Mouse (Mus musculus): ENCODE measurements around the gene Cct7. TPM values are rescaled to one million over a fixed set of nuclear protein-coding genes. Genes with fewer than 3 reads are reported as not detected.

Gene Cct7
- polyA plus RNA-seq, 1 experiment, result 181 TPM

- Histone ChIP-seq H3K4me1 (ENCODE audit: control insufficient read depth, insufficient read depth, low read length) (no peaks in the 10 kb centered on the region), H3K4me3 (ENCODE audit: insufficient read depth, low read length) (no peak overlapping the region), H3K27ac (ENCODE audit: insufficient read depth, low read length) (no peak overlapping the region)
- TF ChIP-seq CTCF (IDR thresholded peaks at IDR 0.05; ENCODE audit: extremely low read depth, insufficient read depth, low read length) (no peak), POLR2A (IDR thresholded peaks at IDR 0.05; ENCODE audit: extremely low read depth, insufficient read depth, low read length) (no peak)
Observed at GRCm38 (mm10) chr6:85496976-85497375, 45.7 kb downstream of the Cct7 start.

- no peak overlapping the region for H3K27ac ChIP-seq (ENCODE audit: insufficient read depth, low read length)
- no peak overlapping the region for H3K4me3 ChIP-seq (ENCODE audit: insufficient read depth, low read length)
- H3K4me1 ChIP-seq (ENCODE audit: control insufficient read depth, insufficient read depth, low read length), result peaks cover under 1% of the 10 kb centered on the region; the same call in 1 of the 2 replicates
- no peak for TF ChIP-seq CTCF (IDR thresholded peaks at IDR 0.05; ENCODE audit: extremely low read depth, insufficient read depth, low read length)
- TF ChIP-seq POLR2A (IDR thresholded peaks at IDR 0.05; ENCODE audit: extremely low read depth, insufficient read depth, low read length), result no peak
Observed at GRCm38 (mm10) chr6:85498147-85498546, 46.8 kb downstream of the Cct7 start.

DNA sequence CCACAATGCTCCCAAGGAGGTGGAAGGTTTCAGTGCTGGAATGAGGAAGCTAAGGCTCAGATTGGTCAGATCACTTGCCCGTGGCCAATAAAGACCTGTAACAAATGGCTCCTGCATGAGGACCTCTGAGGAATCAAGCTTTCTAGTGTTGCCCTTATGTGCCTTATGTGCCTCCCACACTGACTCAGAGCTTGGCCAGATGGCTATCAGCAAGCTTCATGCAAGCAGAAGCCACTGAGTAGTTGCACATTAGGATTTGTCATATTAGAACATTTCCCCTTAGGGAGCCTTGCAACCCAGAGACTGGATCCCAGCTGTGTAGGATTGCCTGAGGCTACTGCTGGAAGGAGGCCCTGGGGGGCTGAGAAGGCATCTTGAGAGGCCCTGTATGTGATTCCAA lies 49.1 kb downstream of the Cct7 start:
- Histone ChIP-seq H3K4me3 (ENCODE audit: insufficient read depth, low read length) (peak overlapping the region; percentile 83; the same call in 1 of the 2 replicates), H3K4me1 (ENCODE audit: control insufficient read depth, insufficient read depth, low read length) (peaks cover 7% of the 10 kb centered on the region), H3K27ac (ENCODE audit: insufficient read depth, low read length) (no peak overlapping the region)
- no peak for TF ChIP-seq CTCF (IDR thresholded peaks at IDR 0.05; ENCODE audit: extremely low read depth, insufficient read depth, low read length)
- no peak for TF ChIP-seq POLR2A (IDR thresholded peaks at IDR 0.05; ENCODE audit: extremely low read depth, insufficient read depth, low read length)

DNA sequence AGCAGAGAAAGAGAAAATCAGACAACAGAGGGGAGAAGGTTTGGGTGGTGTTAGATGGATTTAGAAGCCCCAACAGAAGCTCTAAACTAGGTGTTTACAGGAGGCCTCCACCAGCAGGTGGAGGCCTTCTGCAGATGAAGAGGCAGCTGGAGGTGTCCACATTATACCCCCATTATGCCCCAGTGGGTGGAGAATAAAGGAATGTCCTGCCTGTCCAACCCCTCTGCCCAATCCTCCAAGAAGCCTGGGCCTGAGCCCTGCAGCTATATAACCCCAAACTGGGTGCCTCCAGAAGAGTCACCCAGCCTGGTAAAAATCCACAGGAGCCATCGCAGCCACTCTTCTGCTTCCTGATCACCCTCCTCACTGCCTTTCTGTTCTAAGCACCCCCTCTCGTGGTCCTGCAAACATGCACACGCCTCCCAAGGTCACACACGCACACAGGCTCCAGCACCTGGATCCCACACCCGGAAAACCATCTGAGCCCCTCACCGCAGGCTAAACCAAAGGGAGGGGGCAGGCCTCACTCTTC lies 50.3 kb downstream of the Cct7 start:
- peaks cover 7% of the 10 kb centered on the region for H3K4me1 ChIP-seq (ENCODE audit: control insufficient read depth, insufficient read depth, low read length)
- peak overlapping the region; percentile 9; the same call in 1 of the 2 replicates for H3K27ac ChIP-seq (ENCODE audit: insufficient read depth, low read length)
- no peak for TF ChIP-seq CTCF (IDR thresholded peaks at IDR 0.05; ENCODE audit: extremely low read depth, insufficient read depth, low read length)
- no peak for TF ChIP-seq POLR2A (IDR thresholded peaks at IDR 0.05; ENCODE audit: extremely low read depth, insufficient read depth, low read length)
- H3K4me3 ChIP-seq (ENCODE audit: insufficient read depth, low read length), result peak overlapping the region; percentile 83

DNA sequence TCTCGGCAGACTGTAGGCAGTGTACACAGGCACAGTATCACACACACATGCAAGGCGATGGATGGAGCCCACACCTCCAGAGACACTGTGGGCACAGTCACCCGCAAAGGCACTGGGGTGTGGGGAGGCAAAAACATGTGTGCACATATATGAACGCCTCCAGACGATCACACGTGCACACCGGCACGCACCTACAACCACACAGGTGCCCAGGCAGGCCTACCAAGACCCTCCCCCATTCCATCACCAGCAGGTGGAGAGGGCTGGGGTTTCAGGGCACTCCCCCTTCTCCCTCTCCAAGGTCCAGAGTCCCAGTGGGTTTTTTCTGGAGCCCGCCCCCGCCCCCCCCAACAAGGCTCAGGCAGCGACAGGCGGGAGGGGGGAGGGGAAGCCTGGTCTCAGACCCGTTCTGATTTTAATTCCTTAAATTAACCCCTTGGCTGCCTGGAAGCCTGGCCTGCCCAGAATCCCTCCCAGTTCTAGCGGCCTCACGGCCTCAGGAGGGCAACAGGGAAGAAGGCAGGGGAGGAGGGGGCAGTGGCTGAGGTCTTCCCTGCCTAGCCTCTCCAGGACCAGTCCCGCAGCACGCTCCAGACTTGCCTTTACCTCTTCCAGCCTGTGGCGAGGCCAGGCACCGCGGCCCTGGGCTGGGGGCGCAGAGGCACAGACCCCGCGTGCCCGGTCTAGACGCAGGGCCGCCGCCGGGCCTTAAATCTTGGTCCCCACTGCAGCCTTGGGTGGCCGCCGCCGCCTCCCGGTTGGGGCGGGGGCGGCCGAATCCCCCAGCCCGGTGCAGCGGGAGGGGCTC lies 51.0 kb downstream of the Cct7 start:
- TF ChIP-seq CTCF (IDR thresholded peaks at IDR 0.05; ENCODE audit: extremely low read depth, insufficient read depth, low read length), result no peak
- TF ChIP-seq POLR2A (IDR thresholded peaks at IDR 0.05; ENCODE audit: extremely low read depth, insufficient read depth, low read length), result peak; percentile 40; the same call in 1 of the 2 replicates
- H3K27ac ChIP-seq (ENCODE audit: insufficient read depth, low read length), result peak overlapping the region; percentile 89
- peaks cover 7% of the 10 kb centered on the region for H3K4me1 ChIP-seq (ENCODE audit: control insufficient read depth, insufficient read depth, low read length)
- peak overlapping the region; percentile 83 for H3K4me3 ChIP-seq (ENCODE audit: insufficient read depth, low read length)

DNA sequence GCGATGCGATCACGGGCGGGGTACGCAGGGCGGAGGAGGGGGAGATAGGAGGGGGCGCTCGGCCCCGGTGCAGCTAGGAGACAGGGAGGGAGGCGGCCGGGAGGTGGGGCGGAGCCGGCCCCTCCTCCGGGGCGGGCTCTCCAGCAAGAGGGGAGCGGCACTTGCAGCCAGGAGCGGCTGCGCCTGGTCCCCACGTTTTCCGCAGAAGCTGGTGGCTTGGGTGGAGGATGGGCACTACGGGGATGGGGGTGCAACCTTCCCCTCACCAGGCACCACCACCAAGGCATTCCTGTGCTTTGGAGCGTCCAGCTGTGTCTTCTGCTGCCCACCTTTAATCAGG lies 51.6 kb downstream of the Cct7 start, which contains the start of gene Fbxo41:
TSS of gene Fbxo41 (minus strand) at position 84 of the 340 bp plus-strand sequence.
- TF ChIP-seq POLR2A (IDR thresholded peaks at IDR 0.05; ENCODE audit: extremely low read depth, insufficient read depth, low read length) (peak; percentile 76; the same call in 1 of the 2 replicates), CTCF (IDR thresholded peaks at IDR 0.05; ENCODE audit: extremely low read depth, insufficient read depth, low read length) (no peak)
- Histone ChIP-seq H3K4me3 (ENCODE audit: insufficient read depth, low read length) (peak within 1 kb of the TSS; percentile 83), H3K4me1 (ENCODE audit: control insufficient read depth, insufficient read depth, low read length) (peaks cover 7% of the 10 kb centered on the region), H3K27ac (ENCODE audit: insufficient read depth, low read length) (peak within 1 kb of the TSS; percentile 89)

DNA sequence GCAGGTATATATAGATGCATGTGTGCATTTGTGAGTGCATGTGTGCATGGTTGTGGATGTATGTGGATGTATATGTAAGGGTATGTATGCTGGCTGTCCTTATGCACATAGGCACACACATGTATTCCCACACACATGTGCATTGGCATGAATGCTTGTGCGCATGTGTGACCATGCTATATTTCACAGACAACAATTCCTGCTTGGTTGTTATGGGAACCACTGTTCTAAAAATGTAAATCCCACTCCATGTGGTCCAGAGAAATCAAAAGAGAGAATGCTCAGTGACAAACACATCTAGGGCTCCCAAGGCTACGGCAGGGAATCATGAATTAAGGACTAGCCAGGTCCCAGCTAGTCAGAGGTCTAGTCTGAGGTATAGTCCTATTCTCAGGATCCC lies 53.6 kb downstream of the Cct7 start:
- Histone ChIP-seq H3K27ac (ENCODE audit: insufficient read depth, low read length) (peak overlapping the region; percentile 49), H3K4me3 (ENCODE audit: insufficient read depth, low read length) (no peak overlapping the region), H3K4me1 (ENCODE audit: control insufficient read depth, insufficient read depth, low read length) (peaks cover 7% of the 10 kb centered on the region)
- TF ChIP-seq POLR2A (IDR thresholded peaks at IDR 0.05; ENCODE audit: extremely low read depth, insufficient read depth, low read length) (no peak), CTCF (IDR thresholded peaks at IDR 0.05; ENCODE audit: extremely low read depth, insufficient read depth, low read length) (no peak)

DNA sequence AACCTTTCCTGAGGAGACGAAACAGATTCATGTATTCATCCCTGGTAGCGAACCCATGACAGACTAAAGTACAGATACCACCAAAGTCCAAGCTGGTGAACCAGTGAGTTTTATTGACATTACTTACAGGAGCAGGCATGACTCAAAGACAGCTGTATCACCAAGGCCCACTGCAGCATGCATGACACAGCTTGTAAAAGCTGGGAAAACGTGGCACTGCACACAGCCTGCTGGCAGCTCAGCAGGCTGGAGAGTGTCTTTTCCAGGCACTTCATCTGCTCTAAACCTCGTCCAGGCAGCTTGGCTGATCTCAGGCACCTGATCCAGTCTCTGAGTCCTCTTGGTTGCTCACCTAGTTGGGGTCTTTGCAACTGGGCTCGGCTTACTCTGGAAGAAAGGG lies 57.3 kb downstream of the Cct7 start:
- H3K4me1 ChIP-seq (ENCODE audit: control insufficient read depth, insufficient read depth, low read length), result peaks cover 5% of the 10 kb centered on the region
- no peak overlapping the region for H3K4me3 ChIP-seq (ENCODE audit: insufficient read depth, low read length)
- no peak for TF ChIP-seq POLR2A (IDR thresholded peaks at IDR 0.05; ENCODE audit: extremely low read depth, insufficient read depth, low read length)
- TF ChIP-seq CTCF (IDR thresholded peaks at IDR 0.05; ENCODE audit: extremely low read depth, insufficient read depth, low read length), result no peak
- H3K27ac ChIP-seq (ENCODE audit: insufficient read depth, low read length), result no peak overlapping the region

DNA sequence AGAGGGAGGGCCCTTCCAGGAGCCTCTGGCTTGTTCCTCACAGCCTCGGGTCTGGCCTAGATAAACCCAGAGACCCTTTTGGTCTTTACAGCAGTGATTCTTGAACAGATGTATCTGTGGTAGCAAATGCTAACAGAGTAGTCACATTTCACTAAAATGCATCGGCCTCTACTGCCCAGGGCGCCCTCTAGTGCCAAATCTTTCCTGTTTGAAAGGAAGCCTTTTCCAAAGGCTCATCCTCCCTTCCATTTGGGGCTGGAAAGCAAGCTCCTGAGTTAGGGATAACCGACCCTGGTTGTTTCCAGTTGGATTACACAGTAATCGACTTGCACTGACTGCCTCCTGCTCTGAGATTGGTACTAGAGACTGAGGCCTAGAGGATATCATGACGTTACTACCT lies 59.2 kb downstream of the Cct7 start:
- no peak for TF ChIP-seq POLR2A (IDR thresholded peaks at IDR 0.05; ENCODE audit: extremely low read depth, insufficient read depth, low read length)
- TF ChIP-seq CTCF (IDR thresholded peaks at IDR 0.05; ENCODE audit: extremely low read depth, insufficient read depth, low read length), result peak; percentile 68
- H3K4me3 ChIP-seq (ENCODE audit: insufficient read depth, low read length), result no peak overlapping the region
- no peak overlapping the region for H3K27ac ChIP-seq (ENCODE audit: insufficient read depth, low read length)
- no peaks in the 10 kb centered on the region for H3K4me1 ChIP-seq (ENCODE audit: control insufficient read depth, insufficient read depth, low read length)

All from cortical plate, adult 2 months (tissue).